Mouse (Mus musculus) lung, postnatal 10 days (tissue): ENCODE data around the gene Mon1b.
A peak's percentile ranks its signal among the peaks of the same experiment; 100 is the strongest.

Source experiments
- DNase-seq: peaks from one replicate; pipeline ENCODE4 v3.0.0; 2021

Mon1b gene

GRCm38 (mm10) chr8:113634670-113635591 lies at the start of gene Mon1b:
Gene Mon1b, plus strand, starts transcription at chr8:113635587.
- DNase-seq: peak; percentile 97

GRCm38 (mm10) chr8:113598401-113598800 lies 37.0 kb upstream of the Mon1b start:
- DNase-seq: no peak

- DNase-seq: peak; percentile 65
These were observed 2.8 kb upstream of the Mon1b start for GRCm38 (mm10) chr8:113632634-113633033.

GRCm38 (mm10) chr8:113634161-113634560 lies 1.2 kb upstream of the Mon1b start:
- no peak for DNase-seq

- peak; percentile 94 for DNase-seq
These were observed 349 bp downstream of the Mon1b start for GRCm38 (mm10) chr8:113635592-113636279.

GRCm38 (mm10) chr8:113636280-113636628 lies 867 bp downstream of the Mon1b start:
- DNase-seq: peak; percentile 14

- peak; percentile 34 for DNase-seq
These were observed 5.0 kb downstream of the Mon1b start for GRCm38 (mm10) chr8:113640357-113640756.

GRCm38 (mm10) chr8:113642926-113643325 lies 7.5 kb downstream of the Mon1b start, which contains the start of gene Syce1l:
Gene Syce1l, plus strand, starts transcription at chr8:113643213.
- DNase-seq: no peak

- DNase-seq: no peak
These were observed 8.3 kb downstream of the Mon1b start for GRCm38 (mm10) chr8:113643479-113644210.

- DNase-seq: no peak
These were observed 9.8 kb downstream of the Mon1b start for GRCm38 (mm10) chr8:113645220-113645619.

GRCm38 (mm10) chr8:113652450-113652849 lies 17.1 kb downstream of the Mon1b start:
- no peak for DNase-seq

GRCm38 (mm10) chr8:113653151-113653550 lies 17.8 kb downstream of the Mon1b start:
- DNase-seq: no peak

- no peak for DNase-seq
These were observed 20.8 kb downstream of the Mon1b start for GRCm38 (mm10) chr8:113656154-113656553.

- no peak for DNase-seq
These were observed 21.4 kb downstream of the Mon1b start for GRCm38 (mm10) chr8:113656681-113657298.

- DNase-seq: no peak
These were observed 24.7 kb downstream of the Mon1b start for GRCm38 (mm10) chr8:113660128-113660527.

- DNase-seq: peak; percentile 92
These were observed 29.2 kb downstream of the Mon1b start for GRCm38 (mm10) chr8:113664544-113664943.

GRCm38 (mm10) chr8:113665036-113665435 lies 29.6 kb downstream of the Mon1b start:
- no peak for DNase-seq

GRCm38 (mm10) chr8:113665951-113666350 lies 30.6 kb downstream of the Mon1b start:
- no peak for DNase-seq

GRCm38 (mm10) chr8:113666714-113667432 lies 31.5 kb downstream of the Mon1b start:
- no peak for DNase-seq

- no peak for DNase-seq
These were observed 34.5 kb downstream of the Mon1b start for GRCm38 (mm10) chr8:113669924-113670323.

GRCm38 (mm10) chr8:113672599-113673255 lies 37.3 kb downstream of the Mon1b start:
- no peak for DNase-seq

GRCm38 (mm10) chr8:113673300-113673699 lies 37.9 kb downstream of the Mon1b start:
- no peak for DNase-seq
